Comparison of ENCODE assay signal across 8 mouse cellular contexts in the genomic region with DNA sequence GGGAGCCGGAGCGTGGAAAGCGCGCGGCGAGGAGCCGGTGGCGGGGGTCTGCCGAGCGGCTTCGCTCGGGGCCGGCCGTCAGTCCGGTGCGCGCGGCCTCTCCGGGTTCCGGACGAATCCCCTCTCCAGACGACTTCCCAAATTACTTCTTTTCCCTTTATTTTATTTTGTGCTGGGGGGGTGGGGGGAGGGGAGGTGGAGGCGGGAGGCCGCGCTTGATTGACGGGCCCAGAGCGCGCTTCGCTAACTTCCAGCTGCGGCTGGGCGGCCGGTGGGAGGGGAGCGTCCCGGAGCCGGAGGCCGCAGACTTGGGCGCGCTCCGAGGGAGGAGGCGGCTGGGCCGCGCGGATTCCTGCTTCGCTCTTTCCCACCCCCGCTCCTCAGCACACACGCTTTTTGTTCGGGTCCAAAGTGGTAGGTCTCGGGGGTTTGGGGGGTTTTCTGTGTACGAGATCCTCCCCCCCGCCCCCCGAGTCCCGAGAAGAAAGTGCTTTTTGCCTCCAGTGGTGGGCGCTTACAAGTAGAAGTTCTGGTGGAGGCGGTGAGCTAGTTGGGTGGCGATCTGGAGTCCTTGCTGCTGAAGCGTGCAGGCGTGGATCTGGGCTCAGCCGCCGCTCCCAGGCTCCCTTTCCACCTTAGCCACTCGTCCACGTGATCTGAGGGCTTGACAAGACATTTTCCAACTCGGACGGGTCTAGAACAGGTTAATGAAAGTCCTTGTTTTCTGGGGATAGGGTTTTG. TPM values are rescaled to one million over a fixed set of nuclear protein-coding genes. Genes with fewer than 3 reads are reported as not detected.
DNase-seq lines count a peak whose midpoint lies in the region; ATAC-seq and TF ChIP-seq lines count a peak whose summit lies in the region.

No protein-coding gene starts in this region.

- under 1% methylated on average over 56 of the region's 63 CpGs for WGBS in forebrain, embryonic 14.5 days

- DNase-seq in c-Kit-positive CD71-positive TER-119-positive erythroid progenitor cells, embryonic 14.5 days (ENCODE audit: low spot score), result peak; percentile 72
- peak; percentile 76 for DNase-seq in forebrain, embryonic 14.5 days (ENCODE audit: low spot score)
- peak; percentile 81 to 86 for DNase-seq in heart, postnatal 36 days
- DNase-seq in layer of hippocampus, adult 9-11 months, result peak; percentile 56
- DNase-seq in lung, postnatal 10 days, result peak; percentile 86
- DNase-seq in retina, embryonic 14.5 days (ENCODE audit: low spot score), result peak; percentile 73
- peak; percentile 84 for DNase-seq in thymus, postnatal 25 days

- peak overlapping the region; percentile 83 for H3K4me3 ChIP-seq in ES-Bruce4 (ENCODE audit: low read depth, low read length)
- H3K4me3 ChIP-seq in forebrain, embryonic 14.5 days (ENCODE audit: low read depth, low read length), result peak overlapping the region; percentile 90

- no peaks in the 10 kb centered on the region for H3K4me1 ChIP-seq in ES-Bruce4 (ENCODE audit: control insufficient read depth, insufficient read depth, low read length)
- peaks cover 30% of the 10 kb centered on the region for H3K4me1 ChIP-seq in forebrain, embryonic 14.5 days (ENCODE audit: control insufficient read depth, insufficient read depth, low read length)

- intact Hi-C loops in heart, postnatal 36 days (cut with DNase I), result loop anchor here (1.0 kb wide), 1 partner anchor 32 kb away; no protein-coding TSS in a partner anchor

- no peak for TF ChIP-seq POLR2A in ES-Bruce4 (IDR thresholded peaks at IDR 0.05; ENCODE audit: insufficient read depth, low read length)

- no peak for TF ChIP-seq EP300 in ES-Bruce4 (IDR thresholded peaks at IDR 0.05; ENCODE audit: insufficient read depth, low read depth, low read length)

- ATAC-seq in forebrain, embryonic 14.5 days, result peak; percentile 49

- no peaks in the 10 kb centered on the region for H3K9me3 ChIP-seq in ES-Bruce4 (replicated peaks; ENCODE audit: control insufficient read depth, insufficient read depth, low read length, poor library complexity, severe bottlenecking)
- no peaks in the 10 kb centered on the region for H3K9me3 ChIP-seq in forebrain, embryonic 14.5 days (replicated peaks; ENCODE audit: control insufficient read depth, low read length)

- peak overlapping the region; percentile 80 for H3K4me2 ChIP-seq in forebrain, embryonic 14.5 days (ENCODE audit: low read length)

- no peaks in the 10 kb centered on the region for H3K36me3 ChIP-seq in ES-Bruce4 (ENCODE audit: control insufficient read depth, insufficient read depth, low read length, poor library complexity, severe bottlenecking)
- no peaks in the 10 kb centered on the region for H3K36me3 ChIP-seq in forebrain, embryonic 14.5 days (ENCODE audit: control insufficient read depth, insufficient read depth, low read length)

- peak overlapping the region; percentile 61 for H3K27ac ChIP-seq in ES-Bruce4 (ENCODE audit: insufficient read depth, low read length)
- peak overlapping the region; percentile 97 for H3K27ac ChIP-seq in forebrain, embryonic 14.5 days (ENCODE audit: low read depth, low read length)

- no peak for TF ChIP-seq CTCF in ES-Bruce4 (IDR thresholded peaks at IDR 0.05; ENCODE audit: low read depth, low read length)

- peak overlapping the region; percentile 92 for H3K9ac ChIP-seq in ES-Bruce4 (ENCODE audit: low read depth, poor library complexity, severe bottlenecking)
- H3K9ac ChIP-seq in forebrain, embryonic 14.5 days (ENCODE audit: low read length), result peak overlapping the region; percentile 98

- H3K27me3 ChIP-seq in ES-Bruce4 (ENCODE audit: control insufficient read depth, insufficient read depth, low read length, poor library complexity, severe bottlenecking), result no peaks in the 10 kb centered on the region
- H3K27me3 ChIP-seq in forebrain, embryonic 14.5 days (replicated peaks; ENCODE audit: control insufficient read depth, insufficient read depth, low read length), result no peaks in the 10 kb centered on the region

RNA-seq across cellular contexts. Expression of a gene that starts 0.9 kb away (rescaled TPM):
- 5.8 and 6.1 TPM in 2 replicates for polyA plus RNA-seq in ES-Bruce4 (2011; ENCODE audit: insufficient read depth, insufficient read length, low read depth, missing spikeins)
- polyA plus RNA-seq in forebrain, embryonic 14.5 days (2014; fragmentation: Nextera tagmentation; extraction: Ambion mirVana), result 4.2 and 5.7 TPM in 2 replicates
- 1 to 10 TPM; 3.5 to 4.2 TPM for total RNA-seq in heart, postnatal 36 days (2021)

RNA-seq across cellular contexts. Expression of a gene that starts 1.6 kb away (rescaled TPM):
- 23.1 and 30.8 TPM in 2 replicates for polyA plus RNA-seq in ES-Bruce4 (2011; ENCODE audit: insufficient read depth, insufficient read length, low read depth, missing spikeins)
- polyA plus RNA-seq in forebrain, embryonic 14.5 days (2014; fragmentation: Nextera tagmentation; extraction: Ambion mirVana), result 19.7 and 20.3 TPM in 2 replicates
- total RNA-seq in heart, postnatal 36 days (2021), result 10 to 100 TPM in 1 of 2 experiments, 1 to 10 TPM in 1; 5.4 to 10.4 TPM

RNA-seq across cellular contexts. Expression of a gene that starts 33.0 kb away (rescaled TPM):
- polyA plus RNA-seq in ES-Bruce4 (2011; ENCODE audit: insufficient read depth, insufficient read length, low read depth, missing spikeins), result 8.2 and 8.7 TPM in 2 replicates
- polyA plus RNA-seq in forebrain, embryonic 14.5 days (2014; fragmentation: Nextera tagmentation; extraction: Ambion mirVana), result 4.5 and 5.5 TPM in 2 replicates
- total RNA-seq in heart, postnatal 36 days (2021), result 1 to 10 TPM; 5.7 to 7.8 TPM

RNA-seq across cellular contexts. Expression of a gene that starts 46.3 kb away (rescaled TPM):
- polyA plus RNA-seq in ES-Bruce4 (2011; ENCODE audit: insufficient read depth, insufficient read length, low read depth, missing spikeins), result 9.3 and 11.1 TPM in 2 replicates
- polyA plus RNA-seq in forebrain, embryonic 14.5 days (2014; fragmentation: Nextera tagmentation; extraction: Ambion mirVana), result 3.0 and 4.4 TPM in 2 replicates
- 1 to 10 TPM; 1.7 to 2.2 TPM for total RNA-seq in heart, postnatal 36 days (2021)

RNA-seq across cellular contexts. Expression of a gene that starts 46.3 kb away (rescaled TPM):
- polyA plus RNA-seq in ES-Bruce4 (2011; ENCODE audit: insufficient read depth, insufficient read length, low read depth, missing spikeins), result 1.1 and 2.1 TPM in 2 replicates
- 0.77 and 1.2 TPM in 2 replicates for polyA plus RNA-seq in forebrain, embryonic 14.5 days (2014; fragmentation: Nextera tagmentation; extraction: Ambion mirVana)
- not detected for total RNA-seq in heart, postnatal 36 days (2021)

Comparison
In these comparisons a context has a peak if more than half of its experiments do, and no peak if none do; other contexts are left out.
1. Peak in every context shown above with its lines: DNase-seq, ATAC-seq, H3K4me3 ChIP-seq and H3K27ac ChIP-seq.